Mouse (Mus musculus) embryonic facial prominence, embryonic 11.5 days (tissue): ENCODE results near the gene Ccdc78. TPM values are rescaled to one million over a fixed set of nuclear protein-coding genes. Genes with fewer than 3 reads are reported as not detected.
A peak's percentile ranks its signal among the peaks of the same experiment; 100 is the strongest.

Source experiments
- ATAC-seq: fragments of 200-750 bp; cut with Nextera tagmentation; replicated peaks from 2 replicates; pipeline ENCODE4 v1.8.0; 2017; ENCODE audit warnings: low read depth; ENCODE audit not compliant: insufficient number of reproducible peaks, low FRiP score, low TSS enrichment
- DNase-seq: peaks from one replicate; pipeline ENCODE4 v3.0.0-alpha.2; 2015; ENCODE audit warnings: low spot score
- H3K27ac ChIP-seq: fragments of 300-500 bp; sonication (generic); replicated peaks from 2 replicates; pipeline ENCODE4 v1.5.1; 2014; ENCODE audit warnings: mild to moderate bottlenecking, low read depth, low read length, control low read depth
- H3K27me3 ChIP-seq: fragments of 300-500 bp; sonication (generic); 2 replicates; pipeline ENCODE4 v1.6.1; 2014; ENCODE audit warnings: mild to moderate bottlenecking, low read length, moderate library complexity, mixed read lengths; ENCODE audit not compliant: control insufficient read depth, insufficient read depth
- H3K36me3 ChIP-seq: fragments of 300-500 bp; sonication (generic); replicated peaks from 2 replicates; pipeline ENCODE4 v1.6.1; 2014; ENCODE audit warnings: low read depth, mild to moderate bottlenecking, low read length, moderate library complexity, mixed read lengths; ENCODE audit not compliant: control insufficient read depth, insufficient read depth
- H3K4me1 ChIP-seq: fragments of 300-500 bp; sonication (generic); 2 replicates; pipeline ENCODE4 v1.6.1; 2014; ENCODE audit warnings: low read length, mixed read lengths; ENCODE audit not compliant: control insufficient read depth, insufficient read depth
- H3K4me2 ChIP-seq: fragments of 300-500 bp; sonication (generic); 2 replicates; pipeline ENCODE4 v1.6.1; 2014; ENCODE audit warnings: low read depth, mild to moderate bottlenecking, control low read depth, low read length, moderate library complexity
- H3K4me3 ChIP-seq: fragments of 300-500 bp; sonication (generic); 2 replicates; pipeline ENCODE4 v1.5.1; 2014; ENCODE audit warnings: low read depth, low read length, control low read depth
- H3K9ac ChIP-seq: fragments of 300-500 bp; sonication (generic); replicated peaks from 2 replicates; pipeline ENCODE4 v1.6.1; 2014; ENCODE audit warnings: mild to moderate bottlenecking, control low read depth, low read length
- H3K9me3 ChIP-seq: fragments of 300-500 bp; sonication (generic); replicated peaks from 2 replicates; pipeline ENCODE4 v1.6.1; 2016; ENCODE audit warnings: mild to moderate bottlenecking, low read length, inconsistent platforms, mixed read lengths; ENCODE audit not compliant: control insufficient read depth
- WGBS: fragments of 180-500 bp; shearing (Covaris S2); extraction: QIAGEN DNeasy Blood & Tissue Kit; methylation state at CpG from one replicate; pipeline ENCODE4 v1.1.7; 2014; 5-methylcytosine and 5-hydroxymethylcytosine counted together
- polyA plus RNA-seq: library from polyadenylated mRNA; unstranded; fragments of >200 nt; fragmentation: Nextera tagmentation; extraction: Ambion mirVana; gene quantifications from 2 replicates; pipeline ENCODE4 v1.2.1, GENCODE M21; 2014

Ccdc78 gene
- polyA plus RNA-seq, 1 experiment from 2014 or later, result not detected

- 36% methylated on average over 5 of the region's 5 CpGs for WGBS
- Histone ChIP-seq H3K27me3 (peaks cover 14% of the 10 kb centered on the region), H3K36me3 (no peaks in the 10 kb centered on the region), H3K9me3 (no peaks in the 10 kb centered on the region), H3K4me2 (peak overlapping the region; percentile 97; the same call in 1 of the 2 replicates), H3K4me1 (no peaks in the 10 kb centered on the region; the same call in 1 of the 2 replicates), H3K27ac (0 out of 2 replicates have a peak overlapping the region, but pooled peaks have one; percentile 41), H3K4me3 (no peak overlapping the region), H3K9ac (no peak overlapping the region)
- ATAC-seq, result no peak
- no peak for DNase-seq
These were observed 21.6 kb downstream of the Ccdc78 start for GRCm38 (mm10) chr17:25808028-25808427.

GRCm38 (mm10) chr17:25808789-25809605 lies 22.6 kb downstream of the Ccdc78 start, which contains the start of gene Fbxl16:
TSS of gene Fbxl16 (plus strand) at chr17:25809085.
- Histone ChIP-seq H3K9ac (peak within 1 kb of the TSS; percentile 76), H3K4me3 (peak within 1 kb of the TSS; percentile 71), H3K4me2 (peak within 1 kb of the TSS; percentile 97), H3K4me1 (no peaks in the 10 kb centered on the region; the same call in 1 of the 2 replicates), H3K27ac (peak within 1 kb of the TSS; percentile 41), H3K36me3 (no peaks in the 10 kb centered on the region), H3K27me3 (peaks cover 14% of the 10 kb centered on the region), H3K9me3 (no peaks in the 10 kb centered on the region)
- DNase-seq (peak; percentile 89), ATAC-seq (peak; percentile 71)
- WGBS, result under 1% methylated on average over 76 of the region's 100 CpGs

- Histone ChIP-seq H3K4me3 (peak overlapping the region; percentile 71), H3K27me3 (peaks cover 14% of the 10 kb centered on the region), H3K36me3 (no peaks in the 10 kb centered on the region), H3K4me1 (no peaks in the 10 kb centered on the region; the same call in 1 of the 2 replicates), H3K4me2 (peak overlapping the region; percentile 97), H3K9me3 (no peaks in the 10 kb centered on the region), H3K9ac (peak overlapping the region; percentile 76), H3K27ac (peak overlapping the region; percentile 31; the same call in 1 of the 2 replicates)
- DNase-seq, result no peak
- WGBS, result 10% methylated on average over 24 of the region's 25 CpGs
- ATAC-seq, result peak; percentile 46
These were observed 23.4 kb downstream of the Ccdc78 start for GRCm38 (mm10) chr17:25809606-25810340.

GRCm38 (mm10) chr17:25810890-25811289 lies 24.5 kb downstream of the Ccdc78 start:
- WGBS, result 74% methylated on average over 4 of the region's 4 CpGs
- DNase-seq (no peak), ATAC-seq (no peak)
- peaks cover 14% of the 10 kb centered on the region for H3K27me3 ChIP-seq
- no peak overlapping the region for H3K4me2 ChIP-seq
- H3K36me3 ChIP-seq, result no peaks in the 10 kb centered on the region
- no peak overlapping the region for H3K4me3 ChIP-seq
- no peaks in the 10 kb centered on the region; the same call in 1 of the 2 replicates for H3K4me1 ChIP-seq
- H3K27ac ChIP-seq, result no peak overlapping the region
- no peaks in the 10 kb centered on the region for H3K9me3 ChIP-seq
- H3K9ac ChIP-seq, result no peak overlapping the region

- peak; percentile 93 for DNase-seq
- no peaks in the 10 kb centered on the region for H3K36me3 ChIP-seq
- H3K9ac ChIP-seq, result no peak overlapping the region
- peaks cover 19% of the 10 kb centered on the region for H3K27me3 ChIP-seq
- no peak for ATAC-seq
- H3K4me3 ChIP-seq, result no peak overlapping the region
- H3K4me1 ChIP-seq, result no peaks in the 10 kb centered on the region; the same call in 1 of the 2 replicates
- no peaks in the 10 kb centered on the region for H3K9me3 ChIP-seq
- no peak overlapping the region for H3K27ac ChIP-seq
- 4% methylated on average over 20 of the region's 20 CpGs for WGBS
- H3K4me2 ChIP-seq, result no peak overlapping the region
These were observed 27.1 kb downstream of the Ccdc78 start for GRCm38 (mm10) chr17:25813471-25813870.

GRCm38 (mm10) chr17:25817662-25818061 lies 31.3 kb downstream of the Ccdc78 start:
- no peak overlapping the region for H3K4me2 ChIP-seq
- H3K27me3 ChIP-seq, result peaks cover 28% of the 10 kb centered on the region
- 83% methylated on average over 11 of the region's 11 CpGs for WGBS
- ATAC-seq, result no peak
- no peaks in the 10 kb centered on the region for H3K4me1 ChIP-seq
- no peaks in the 10 kb centered on the region for H3K9me3 ChIP-seq
- H3K9ac ChIP-seq, result no peak overlapping the region
- H3K4me3 ChIP-seq, result no peak overlapping the region
- no peak overlapping the region for H3K27ac ChIP-seq
- DNase-seq, result no peak
- no peaks in the 10 kb centered on the region for H3K36me3 ChIP-seq

- peaks cover 28% of the 10 kb centered on the region for H3K27me3 ChIP-seq
- no peak for ATAC-seq
- peaks cover 2% of the 10 kb centered on the region for H3K4me1 ChIP-seq
- no peak overlapping the region; the same call in 1 of the 2 replicates for H3K9ac ChIP-seq
- H3K9me3 ChIP-seq, result no peaks in the 10 kb centered on the region
- H3K4me2 ChIP-seq, result peak overlapping the region; percentile 16
- 7% methylated on average over 46 of the region's 46 CpGs for WGBS
- DNase-seq, result no peak
- H3K4me3 ChIP-seq, result peak overlapping the region; percentile 18
- no peak overlapping the region for H3K27ac ChIP-seq
- no peaks in the 10 kb centered on the region for H3K36me3 ChIP-seq
These were observed 32.7 kb downstream of the Ccdc78 start for GRCm38 (mm10) chr17:25818851-25819780.
